Mouse (Mus musculus) limb, embryonic 10.5 days (tissue): ENCODE data around the gene Snorc. TPM values are rescaled to one million over a fixed set of nuclear protein-coding genes. Genes with fewer than 3 reads are reported as not detected.
"Not testable (repeated sequence)": the region's sequence is repeated elsewhere in the genome, so short reads cannot be mapped to it uniquely, and the experiment has no call there.

Experiments
- DNase-seq: peaks from one replicate; pipeline ENCODE4 v3.0.0-alpha.2; 2017; ENCODE audit warnings: low spot score
- H3K27ac ChIP-seq: fragments of 300-500 bp; sonication (generic); 2 replicates; pipeline ENCODE4 v1.5.1; 2016; ENCODE audit warnings: mild to moderate bottlenecking
- H3K27me3 ChIP-seq: fragments of 300-500 bp; sonication (generic); 2 replicates; pipeline ENCODE4 v1.6.1; 2016; ENCODE audit warnings: low read depth, mild to moderate bottlenecking; ENCODE audit not compliant: poor library complexity, severe bottlenecking
- H3K36me3 ChIP-seq: fragments of 300-500 bp; sonication (generic); 2 replicates; pipeline ENCODE4 v1.6.1; 2016; ENCODE audit warnings: mild to moderate bottlenecking, moderate library complexity
- H3K4me1 ChIP-seq: fragments of 300-500 bp; sonication (generic); 2 replicates; pipeline ENCODE4 v1.6.1; 2016
- H3K4me3 ChIP-seq: fragments of 300-500 bp; sonication (generic); 2 replicates; pipeline ENCODE4 v1.5.1; 2016; ENCODE audit warnings: mild to moderate bottlenecking, moderate library complexity
- H3K9me3 ChIP-seq: fragments of 300-500 bp; sonication (generic); replicated peaks from 2 replicates; pipeline ENCODE4 v1.6.1; 2016; ENCODE audit warnings: mild to moderate bottlenecking
- WGBS: fragments of 180-500 bp; shearing (Covaris S2); methylation state at CpG from one replicate; pipeline ENCODE4 v1.1.7; 2016; 5-methylcytosine and 5-hydroxymethylcytosine counted together
- polyA plus RNA-seq: library from polyadenylated mRNA; unstranded; fragments of >200 nt; fragmentation: Nextera tagmentation; extraction: Ambion mirVana; gene quantifications from 2 replicates; pipeline ENCODE4 v1.2.1, GENCODE M21; 2016

Snorc gene
- not detected in 2 replicates for polyA plus RNA-seq

- not testable (repeated sequence) for H3K27ac ChIP-seq, H3K36me3 ChIP-seq, H3K4me1 ChIP-seq, H3K9me3 ChIP-seq, H3K4me3 ChIP-seq, DNase-seq
- peaks cover 23% of the 10 kb centered on the region for H3K27me3 ChIP-seq
- WGBS, result 37% methylated on average over 9 of the region's 10 CpGs
Measured at GRCm38 (mm10) chr1:87469971-87470370, at the start of gene Snorc. TSS of gene Snorc (plus strand) at chr1:87470271.

GRCm38 (mm10) chr1:87435125-87435524, 34.9 kb upstream of the Snorc start:
- no peak overlapping the region for H3K27ac ChIP-seq
- no peak for DNase-seq
- no peaks in the 10 kb centered on the region for H3K4me1 ChIP-seq
- no peak overlapping the region for H3K4me3 ChIP-seq
- no peaks in the 10 kb centered on the region for H3K9me3 ChIP-seq
- no peaks in the 10 kb centered on the region for H3K27me3 ChIP-seq
- WGBS, result 95% methylated on average over 2 of the region's 2 CpGs
- H3K36me3 ChIP-seq, result peaks cover 90% of the 10 kb centered on the region

GRCm38 (mm10) chr1:87436583-87436982, 33.5 kb upstream of the Snorc start:
- Histone ChIP-seq H3K27me3 (no peaks in the 10 kb centered on the region), H3K4me3 (no peak overlapping the region), H3K27ac (no peak overlapping the region), H3K9me3 (no peaks in the 10 kb centered on the region), H3K36me3 (peaks cover 91% of the 10 kb centered on the region), H3K4me1 (no peaks in the 10 kb centered on the region)
- WGBS, result 92% methylated on average over 6 of the region's 6 CpGs
- DNase-seq, result no peak

- Histone ChIP-seq H3K9me3 (no peaks in the 10 kb centered on the region), H3K4me3 (no peak overlapping the region), H3K27ac (no peak overlapping the region), H3K27me3 (no peaks in the 10 kb centered on the region), H3K4me1 (no peaks in the 10 kb centered on the region), H3K36me3 (peaks cover 81% of the 10 kb centered on the region)
- DNase-seq, result peak; percentile 74
- 40% methylated on average over 5 of the region's 5 CpGs for WGBS
Measured at GRCm38 (mm10) chr1:87447183-87448104, 22.6 kb upstream of the Snorc start.

GRCm38 (mm10) chr1:87449432-87449831, 20.6 kb upstream of the Snorc start:
- no peaks in the 10 kb centered on the region for H3K27me3 ChIP-seq
- WGBS, result 86% methylated on average over 4 of the region's 4 CpGs
- no peaks in the 10 kb centered on the region for H3K4me1 ChIP-seq

GRCm38 (mm10) chr1:87456425-87456824, 13.6 kb upstream of the Snorc start:
- H3K9me3 ChIP-seq, result no peaks in the 10 kb centered on the region
- no peak for DNase-seq
- H3K27ac ChIP-seq, result no peak overlapping the region
- no peaks in the 10 kb centered on the region for H3K27me3 ChIP-seq
- 96% methylated on average over 1 of the region's 1 CpGs for WGBS
- H3K36me3 ChIP-seq, result no peaks in the 10 kb centered on the region
- no peaks in the 10 kb centered on the region for H3K4me1 ChIP-seq
- H3K4me3 ChIP-seq, result no peak overlapping the region

More at GRCm38 (mm10) chr1:87449432-87449831, 20.6 kb upstream of the Snorc start:
- Histone ChIP-seq H3K4me3 (no peak overlapping the region), H3K27ac (no peak overlapping the region), H3K36me3 (peaks cover 62% of the 10 kb centered on the region), H3K9me3 (no peaks in the 10 kb centered on the region)
- DNase-seq, result no peak

- Histone ChIP-seq H3K36me3 (no peaks in the 10 kb centered on the region), H3K4me1 (no peaks in the 10 kb centered on the region), H3K27me3 (no peaks in the 10 kb centered on the region), H3K27ac (no peak overlapping the region), H3K4me3 (no peak overlapping the region), H3K9me3 (no peaks in the 10 kb centered on the region)
- WGBS, result 86% methylated on average over 4 of the region's 4 CpGs
- no peak for DNase-seq
Measured at GRCm38 (mm10) chr1:87458045-87458444, 12.0 kb upstream of the Snorc start.

GRCm38 (mm10) chr1:87459856-87460255, 10.2 kb upstream of the Snorc start:
- H3K27ac ChIP-seq, H3K27me3 ChIP-seq, H3K4me3 ChIP-seq, DNase-seq, H3K36me3 ChIP-seq, H3K9me3 ChIP-seq, H3K4me1 ChIP-seq: not testable (repeated sequence)
- WGBS, result 90% methylated on average over 7 of the region's 7 CpGs

- Histone ChIP-seq H3K27me3 (0 out of 2 replicates have a peak, but pooled peaks cover 6% of the 10 kb centered on the region), H3K36me3 (no peaks in the 10 kb centered on the region), H3K9me3 (no peaks in the 10 kb centered on the region), H3K27ac (no peak overlapping the region), H3K4me3 (no peak overlapping the region), H3K4me1 (no peaks in the 10 kb centered on the region)
- 73% methylated on average over 9 of the region's 9 CpGs for WGBS
- no peak for DNase-seq
Measured at GRCm38 (mm10) chr1:87467469-87467868, 2.6 kb upstream of the Snorc start.

- no peak for DNase-seq
- Histone ChIP-seq H3K4me1 (no peaks in the 10 kb centered on the region), H3K36me3 (no peaks in the 10 kb centered on the region), H3K27ac (no peak overlapping the region), H3K9me3 (no peaks in the 10 kb centered on the region), H3K27me3 (peaks cover 7% of the 10 kb centered on the region; the same call in 1 of the 2 replicates), H3K4me3 (no peak overlapping the region)
- WGBS, result 84% methylated on average over 6 of the region's 6 CpGs
Measured at GRCm38 (mm10) chr1:87468321-87468720, 1.8 kb upstream of the Snorc start.

GRCm38 (mm10) chr1:87471914-87472313, 1.8 kb downstream of the Snorc start:
- H3K27ac ChIP-seq, result no peak overlapping the region
- no peak for DNase-seq
- no peaks in the 10 kb centered on the region for H3K9me3 ChIP-seq
- peaks cover 9% of the 10 kb centered on the region for H3K4me1 ChIP-seq
- H3K4me3 ChIP-seq, result no peak overlapping the region
- H3K27me3 ChIP-seq, result peaks cover 43% of the 10 kb centered on the region
- WGBS, result 79% methylated on average over 7 of the region's 7 CpGs
- no peaks in the 10 kb centered on the region for H3K36me3 ChIP-seq

GRCm38 (mm10) chr1:87472576-87472975, 2.5 kb downstream of the Snorc start:
- Histone ChIP-seq H3K27ac (no peak overlapping the region), H3K4me1 (peaks cover 9% of the 10 kb centered on the region), H3K9me3 (no peaks in the 10 kb centered on the region), H3K4me3 (no peak overlapping the region), H3K27me3 (peaks cover 49% of the 10 kb centered on the region), H3K36me3 (no peaks in the 10 kb centered on the region)
- WGBS, result 82% methylated on average over 7 of the region's 7 CpGs
- DNase-seq, result no peak

GRCm38 (mm10) chr1:87475076-87475895, 5.2 kb downstream of the Snorc start:
- DNase-seq, result peak; percentile 48
- Histone ChIP-seq H3K4me1 (peaks cover 9% of the 10 kb centered on the region), H3K9me3 (no peaks in the 10 kb centered on the region), H3K27ac (peak overlapping the region; percentile 58), H3K27me3 (peaks cover 50% of the 10 kb centered on the region), H3K4me3 (peak overlapping the region; percentile 55), H3K36me3 (no peaks in the 10 kb centered on the region)
- WGBS, result 2% methylated on average over 40 of the region's 42 CpGs
